Mouse (Mus musculus) stomach, embryonic 14.5 days (tissue): ENCODE results near the gene Prph2. TPM values are rescaled to one million over a fixed set of nuclear protein-coding genes. Genes with fewer than 3 reads are reported as not detected.

Experiments used
- ATAC-seq: fragments of 200-750 bp; cut with Nextera tagmentation; 2 replicates; pipeline ENCODE4 v1.8.0; 2017; ENCODE audit warnings: low read depth, moderate TSS enrichment; ENCODE audit not compliant: insufficient number of reproducible peaks, insufficient read depth, low FRiP score
- H3K27ac ChIP-seq: fragments of 300-500 bp; sonication (generic); 2 replicates; pipeline ENCODE4 v1.5.1; 2014; ENCODE audit warnings: mild to moderate bottlenecking, low read length, moderate library complexity, mixed read lengths
- H3K27me3 ChIP-seq: fragments of 300-500 bp; sonication (generic); 2 replicates; pipeline ENCODE4 v1.6.1; 2014; ENCODE audit warnings: low read length, control low read depth, mixed read lengths; ENCODE audit not compliant: control insufficient read depth, insufficient read depth
- H3K36me3 ChIP-seq: fragments of 300-500 bp; sonication (generic); 2 replicates; pipeline ENCODE4 v1.6.1; 2014; ENCODE audit warnings: mild to moderate bottlenecking, control low read depth, low read length, moderate library complexity, mixed read lengths; ENCODE audit not compliant: control insufficient read depth, insufficient read depth
- H3K4me1 ChIP-seq: fragments of 300-500 bp; sonication (generic); 2 replicates; pipeline ENCODE4 v1.6.1; 2014; ENCODE audit warnings: low read length, control low read depth, mixed read lengths; ENCODE audit not compliant: control insufficient read depth, insufficient read depth
- H3K4me2 ChIP-seq: fragments of 300-500 bp; sonication (generic); replicated peaks from 2 replicates; pipeline ENCODE4 v1.6.1; 2014; ENCODE audit warnings: low read depth, low read length, control low read depth
- H3K4me3 ChIP-seq: fragments of 300-500 bp; sonication (generic); 2 replicates; pipeline ENCODE4 v1.5.1; 2014; ENCODE audit warnings: low read depth, low read length, control low read depth
- H3K9ac ChIP-seq: fragments of 300-500 bp; sonication (generic); replicated peaks from 2 replicates; pipeline ENCODE4 v1.6.1; 2014; ENCODE audit warnings: low read depth, mild to moderate bottlenecking, control low read depth, low read length, moderate library complexity, mixed read lengths
- H3K9me3 ChIP-seq: fragments of 300-500 bp; sonication (generic); 2 replicates; pipeline ENCODE4 v1.6.1; 2016; ENCODE audit warnings: low read depth, low read length, control low read depth; ENCODE audit not compliant: control insufficient read depth
- WGBS: fragments of 180-500 bp; shearing (Covaris S2); extraction: QIAGEN DNeasy Blood & Tissue Kit; methylation state at CpG from one replicate; pipeline ENCODE4 v1.1.7; 2014; 5-methylcytosine and 5-hydroxymethylcytosine counted together
- polyA plus RNA-seq: library from polyadenylated mRNA; unstranded; fragments of >200 nt; fragmentation: Nextera tagmentation; extraction: Ambion mirVana; gene quantifications from 2 replicates; pipeline ENCODE4 v1.2.1, GENCODE M21; 2014

Prph2 gene
- polyA plus RNA-seq, 1 experiment from 2014 or later: not detected

DNA sequence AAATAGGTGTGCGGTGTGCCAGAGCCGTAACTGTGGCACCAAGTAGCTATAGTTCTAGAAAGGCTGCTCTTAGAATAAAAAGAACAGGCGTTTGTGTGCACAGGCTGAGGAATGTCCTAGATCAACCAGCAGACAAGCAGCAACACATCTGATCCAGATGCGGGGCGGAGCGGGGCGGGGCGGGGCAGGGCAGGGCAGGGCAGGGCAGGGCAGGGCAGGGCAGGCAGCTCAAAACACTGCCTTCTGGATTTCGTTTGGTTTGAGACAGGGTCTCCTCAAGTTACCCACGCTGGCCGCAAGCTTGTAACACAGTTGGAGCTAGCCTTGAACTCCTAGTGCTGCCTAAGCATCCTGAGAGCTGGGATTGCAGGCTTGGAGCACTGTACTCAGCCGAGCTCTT lies 19.0 kb downstream of the Prph2 start:
- WGBS: 75% methylated on average over 12 of the region's 12 CpGs
- Histone ChIP-seq H3K27ac (no peak overlapping the region), H3K27me3 (no peaks in the 10 kb centered on the region), H3K4me3 (no peak overlapping the region), H3K36me3 (peaks cover 52% of the 10 kb centered on the region), H3K4me1 (no peaks in the 10 kb centered on the region), H3K9me3 (no peaks in the 10 kb centered on the region), H3K9ac (no peak overlapping the region), H3K4me2 (no peak overlapping the region)
- no peak for ATAC-seq

DNA sequence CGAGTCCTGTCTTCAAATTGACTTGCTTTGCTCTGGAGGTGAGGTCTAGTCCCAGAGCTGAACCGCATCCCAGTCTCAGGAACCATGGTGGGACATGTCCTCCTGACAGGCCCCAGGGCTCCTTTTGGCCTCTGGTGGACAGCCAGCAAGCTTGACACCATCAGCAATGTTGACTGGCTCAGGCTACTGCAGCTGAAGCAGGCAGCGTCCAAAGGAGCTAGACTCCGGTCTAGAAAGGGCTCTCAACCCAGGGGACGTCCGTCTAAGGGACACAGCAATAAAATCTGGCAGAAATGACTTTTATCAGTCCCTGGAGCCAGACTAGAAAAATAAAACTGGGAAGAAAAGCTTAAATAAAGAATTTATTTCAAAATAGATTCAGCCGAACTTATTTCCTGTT lies 19.6 kb downstream of the Prph2 start:
- H3K36me3 ChIP-seq: peaks cover 58% of the 10 kb centered on the region
- no peak overlapping the region for H3K4me3 ChIP-seq
- H3K9me3 ChIP-seq: no peaks in the 10 kb centered on the region
- H3K4me1 ChIP-seq: no peaks in the 10 kb centered on the region
- no peak overlapping the region for H3K9ac ChIP-seq
- H3K4me2 ChIP-seq: no peak overlapping the region
- no peak for ATAC-seq
- H3K27ac ChIP-seq: no peak overlapping the region
- no peaks in the 10 kb centered on the region for H3K27me3 ChIP-seq
- WGBS: 92% methylated on average over 7 of the region's 7 CpGs

DNA sequence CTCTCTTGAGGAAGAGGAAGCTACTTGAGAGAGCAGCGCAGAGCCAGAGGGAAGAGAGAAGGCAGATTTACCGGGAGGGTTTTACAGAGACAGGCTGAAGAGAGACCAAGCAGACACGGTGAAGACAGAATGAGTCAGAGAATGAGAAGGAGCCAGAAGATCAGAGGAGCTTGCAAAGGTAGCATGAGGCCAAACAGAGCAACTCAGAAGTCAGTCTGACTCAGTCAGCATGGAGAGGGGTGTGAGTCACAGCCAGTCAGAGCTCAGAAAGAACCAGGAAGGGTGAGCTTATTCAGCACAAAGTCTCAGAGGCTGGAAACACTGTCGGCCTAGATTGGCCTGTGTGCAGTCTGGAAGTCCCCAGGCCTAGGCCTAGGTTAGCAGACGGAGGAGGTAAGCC lies 22.7 kb downstream of the Prph2 start:
- Histone ChIP-seq H3K9me3 (no peaks in the 10 kb centered on the region), H3K4me1 (no peaks in the 10 kb centered on the region), H3K4me2 (no peak overlapping the region), H3K9ac (no peak overlapping the region), H3K36me3 (peaks cover 77% of the 10 kb centered on the region), H3K27ac (no peak overlapping the region), H3K4me3 (no peak overlapping the region), H3K27me3 (no peaks in the 10 kb centered on the region)
- WGBS: 92% methylated on average over 5 of the region's 5 CpGs
- ATAC-seq: no peak

DNA sequence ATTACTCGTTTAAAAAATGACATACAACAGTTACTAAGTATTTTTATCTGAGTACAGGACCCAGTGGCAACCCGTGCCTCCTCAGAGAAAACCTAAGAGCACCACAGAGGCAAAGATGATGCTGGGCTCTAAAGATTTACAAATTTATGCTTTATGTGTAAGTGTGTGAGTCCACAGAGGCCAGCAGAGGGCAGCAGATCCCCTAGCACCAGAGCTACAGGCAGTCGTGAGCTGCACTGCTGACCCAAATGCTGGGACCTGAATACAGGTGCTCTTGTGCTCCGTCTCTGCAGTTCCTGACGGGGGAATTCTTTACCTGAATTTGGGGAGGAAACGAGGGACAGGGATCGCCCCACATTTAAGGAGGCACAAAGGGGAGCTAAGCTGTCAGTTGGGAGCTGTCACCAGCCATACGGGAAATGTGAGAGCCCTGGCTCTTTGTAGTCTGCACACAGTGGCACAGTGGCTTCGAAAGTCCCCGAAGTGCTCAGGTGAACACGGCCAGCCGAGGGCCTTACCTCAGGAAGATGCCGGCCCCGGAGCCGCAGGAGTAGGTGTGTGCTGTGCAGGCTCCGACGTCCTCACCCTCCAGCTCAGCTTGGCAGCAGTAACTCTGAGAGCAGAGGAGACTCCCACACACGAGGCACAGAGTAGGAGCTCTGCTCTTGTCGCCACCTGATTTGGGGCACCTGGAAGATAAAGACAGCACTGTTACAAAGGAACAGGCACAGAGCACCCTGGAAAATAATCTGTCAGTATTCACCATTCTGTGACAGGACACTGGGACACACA lies 23.5 kb downstream of the Prph2 start:
- Histone ChIP-seq H3K4me3 (no peak overlapping the region), H3K4me1 (no peaks in the 10 kb centered on the region), H3K9ac (no peak overlapping the region), H3K4me2 (no peak overlapping the region), H3K36me3 (peaks cover 76% of the 10 kb centered on the region), H3K9me3 (no peaks in the 10 kb centered on the region), H3K27ac (no peak overlapping the region), H3K27me3 (no peaks in the 10 kb centered on the region)
- WGBS: 82% methylated on average over 19 of the region's 19 CpGs
- ATAC-seq: no peak

DNA sequence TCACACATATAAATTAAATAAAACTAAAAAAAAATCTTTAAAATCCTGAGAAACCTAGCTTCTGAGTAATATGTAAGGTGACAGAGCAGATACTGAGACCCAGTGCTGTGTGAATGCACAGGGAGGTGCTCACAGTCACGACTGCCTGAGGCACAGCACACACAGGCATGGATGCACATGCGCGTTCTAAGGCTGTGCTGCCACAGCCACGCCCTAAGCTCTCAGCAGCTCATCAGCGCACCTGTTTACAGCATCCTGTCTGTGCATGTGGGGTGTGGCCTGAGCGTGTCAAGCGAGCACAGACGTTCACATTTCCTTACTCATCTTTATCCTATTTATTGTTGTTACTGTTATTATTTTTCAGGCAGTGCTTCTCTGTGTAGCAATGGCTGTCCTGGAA lies 30.2 kb downstream of the Prph2 start:
- no peak overlapping the region for H3K27ac ChIP-seq
- no peak for ATAC-seq
- H3K9me3 ChIP-seq: no peaks in the 10 kb centered on the region
- H3K4me2 ChIP-seq: no peak overlapping the region
- no peaks in the 10 kb centered on the region for H3K4me1 ChIP-seq
- peaks cover 82% of the 10 kb centered on the region for H3K36me3 ChIP-seq
- H3K9ac ChIP-seq: no peak overlapping the region
- H3K27me3 ChIP-seq: no peaks in the 10 kb centered on the region
- 91% methylated on average over 8 of the region's 8 CpGs for WGBS
- no peak overlapping the region for H3K4me3 ChIP-seq

DNA sequence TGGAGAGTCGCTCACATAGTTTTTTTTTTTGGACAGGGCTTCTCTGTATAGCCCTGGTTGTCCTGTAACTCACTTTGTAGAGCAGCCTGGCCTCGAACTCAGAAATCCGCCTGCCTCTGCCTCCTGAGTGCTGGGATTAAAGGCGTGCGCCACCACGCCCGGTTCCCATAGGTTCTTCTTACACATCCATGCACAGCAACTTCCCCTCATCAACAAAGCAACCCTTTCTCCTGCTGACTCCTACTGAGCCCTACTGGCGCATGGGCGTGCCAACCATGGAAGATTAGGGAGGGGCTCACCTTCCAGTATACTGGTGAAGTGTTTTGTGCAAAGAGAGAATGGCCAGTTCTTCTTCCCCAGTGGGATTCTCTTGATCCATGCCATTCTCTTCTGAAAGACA lies 32.2 kb downstream of the Prph2 start:
- H3K9me3 ChIP-seq: no peaks in the 10 kb centered on the region
- no peaks in the 10 kb centered on the region for H3K4me1 ChIP-seq
- no peak for ATAC-seq
- no peak overlapping the region for H3K9ac ChIP-seq
- H3K4me2 ChIP-seq: no peak overlapping the region
- no peak overlapping the region for H3K27ac ChIP-seq
- peaks cover 83% of the 10 kb centered on the region for H3K36me3 ChIP-seq
- no peaks in the 10 kb centered on the region for H3K27me3 ChIP-seq
- 97% methylated on average over 9 of the region's 9 CpGs for WGBS
- no peak overlapping the region for H3K4me3 ChIP-seq

DNA sequence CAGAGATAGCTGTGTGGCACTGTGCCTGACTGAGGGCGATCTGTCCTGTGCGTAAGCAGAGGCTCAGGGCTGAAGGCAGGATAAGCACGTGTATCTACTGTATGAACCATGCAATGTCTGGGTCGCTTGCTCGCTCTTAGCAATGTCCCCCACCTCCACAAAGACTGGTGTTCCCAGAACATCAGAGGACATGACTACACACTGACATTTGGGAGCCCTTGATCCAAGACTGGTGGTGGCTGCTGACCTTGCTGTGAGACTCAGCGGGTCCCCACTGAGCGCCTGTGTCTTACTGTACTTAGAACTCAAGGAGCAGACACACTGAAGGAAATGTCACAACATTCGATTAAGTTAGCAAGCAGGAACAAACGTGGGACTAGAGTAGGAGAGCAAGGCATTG lies 36.0 kb downstream of the Prph2 start:
- no peak overlapping the region for H3K9ac ChIP-seq
- no peak overlapping the region for H3K4me2 ChIP-seq
- no peaks in the 10 kb centered on the region for H3K27me3 ChIP-seq
- 93% methylated on average over 9 of the region's 9 CpGs for WGBS
- no peak overlapping the region for H3K4me3 ChIP-seq
- H3K4me1 ChIP-seq: no peaks in the 10 kb centered on the region
- H3K36me3 ChIP-seq: peaks cover 70% of the 10 kb centered on the region
- H3K9me3 ChIP-seq: no peaks in the 10 kb centered on the region
- no peak overlapping the region for H3K27ac ChIP-seq
- no peak for ATAC-seq

DNA sequence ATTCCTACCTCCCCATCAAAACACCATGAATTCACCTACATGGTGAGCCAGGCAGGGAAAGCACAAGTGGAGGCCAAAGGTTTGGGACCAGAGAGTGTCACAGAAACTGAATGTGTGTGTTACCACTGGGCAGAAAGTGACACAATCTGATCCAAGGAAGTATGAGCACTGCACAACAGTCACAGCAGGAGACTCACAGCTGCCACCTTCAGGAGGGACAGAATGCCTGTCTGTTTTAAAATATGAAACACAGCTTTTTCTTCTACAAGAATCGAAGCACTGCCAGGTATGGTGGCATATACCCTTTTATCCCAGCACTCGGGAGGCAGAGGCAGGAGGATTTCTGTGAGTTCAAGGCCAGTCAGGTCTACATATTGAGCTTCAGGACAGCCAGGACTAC lies 47.8 kb downstream of the Prph2 start:
- Histone ChIP-seq H3K9ac (no peak overlapping the region), H3K4me1 (no peaks in the 10 kb centered on the region), H3K27me3 (no peaks in the 10 kb centered on the region), H3K27ac (no peak overlapping the region), H3K4me3 (no peak overlapping the region), H3K4me2 (no peak overlapping the region), H3K36me3 (peaks cover 79% of the 10 kb centered on the region), H3K9me3 (no peaks in the 10 kb centered on the region)
- ATAC-seq: no peak
- 89% methylated on average over 2 of the region's 2 CpGs for WGBS

DNA sequence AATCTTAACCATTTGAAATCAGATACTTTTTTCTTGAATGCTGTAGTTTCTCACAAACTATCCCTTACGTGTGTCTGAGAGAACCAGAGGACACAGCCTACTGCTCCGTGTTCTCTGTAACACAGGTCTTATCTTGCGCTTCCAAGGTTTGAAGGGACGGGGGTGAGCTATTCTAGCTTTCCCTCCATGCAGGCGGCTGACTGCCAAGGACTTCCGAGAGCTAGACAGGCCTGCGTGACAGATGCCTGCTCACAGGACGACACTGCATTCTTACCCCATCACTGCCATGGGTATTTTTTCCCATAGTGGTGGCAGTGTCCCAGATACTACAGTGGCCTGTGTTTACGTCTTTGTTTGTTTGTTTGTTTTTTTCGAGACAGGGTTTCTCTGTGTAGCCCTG lies 50.0 kb downstream of the Prph2 start:
- H3K9ac ChIP-seq: no peak overlapping the region
- no peak overlapping the region for H3K27ac ChIP-seq
- no peak for ATAC-seq

More for the DNA sequence above, 50.0 kb downstream of the Prph2 start:
- peaks cover 82% of the 10 kb centered on the region for H3K36me3 ChIP-seq
- no peaks in the 10 kb centered on the region for H3K4me1 ChIP-seq
- H3K9me3 ChIP-seq: no peaks in the 10 kb centered on the region
- WGBS: 89% methylated on average over 10 of the region's 10 CpGs
- no peak overlapping the region for H3K4me3 ChIP-seq
- no peak overlapping the region for H3K4me2 ChIP-seq
- H3K27me3 ChIP-seq: no peaks in the 10 kb centered on the region
